Mouse (Mus musculus): ENCODE results near the gene Ogt. TPM values are rescaled to one million over a fixed set of nuclear protein-coding genes. Genes with fewer than 3 reads are reported as not detected.
A peak's percentile ranks its signal among the peaks of the same experiment; 100 is the strongest.

Ogt gene
- polyA plus RNA-seq, 2 experiments, result 49.8 to 54.2 TPM

DNA sequence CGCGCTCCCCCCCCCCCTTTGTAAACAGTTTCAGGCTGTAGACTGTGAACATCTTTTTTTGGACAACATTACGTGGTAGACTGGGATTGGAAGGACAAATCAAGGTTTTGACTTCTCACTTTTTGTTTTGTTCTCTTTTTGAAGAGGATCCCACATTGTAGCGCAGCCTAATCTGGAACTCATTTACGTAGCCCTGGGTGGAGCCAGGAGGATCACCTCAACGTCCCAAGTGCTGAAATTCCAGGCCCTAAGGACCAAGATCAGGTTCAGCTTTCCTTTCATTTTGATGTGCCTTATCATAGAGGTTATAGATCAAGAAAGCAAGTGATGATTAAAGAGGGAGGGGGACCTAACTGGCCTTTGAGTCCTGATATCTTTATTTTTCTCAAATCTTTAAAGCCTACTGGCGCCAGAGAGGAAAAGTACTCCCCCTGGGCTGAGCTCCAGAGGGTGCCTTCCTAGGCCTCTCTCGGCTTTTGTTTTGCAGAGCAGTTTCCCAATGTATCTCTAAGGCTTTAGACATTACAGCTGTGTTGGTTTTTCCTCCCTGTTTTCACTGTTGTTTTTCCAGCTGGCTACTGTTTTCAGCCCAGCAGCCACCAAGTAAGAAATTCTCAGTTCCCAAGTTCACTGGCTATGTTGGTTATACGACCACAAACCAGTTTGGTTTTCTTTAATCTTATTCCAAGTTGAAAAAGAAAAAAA is 2.9 kb upstream of the Ogt start:
- TF ChIP-seq CTCF (IDR thresholded peaks at IDR 0.05; ENCODE audit: low read depth), result no peak
- TF ChIP-seq EP300 (IDR thresholded peaks at IDR 0.05; ENCODE audit: low read depth), result no peak
- Histone ChIP-seq H3K9me3 (ENCODE audit: control insufficient read depth, low read length) (no peaks in the 10 kb centered on the region), H3K4me3 (ENCODE audit: insufficient read depth in 1 of 2, low read depth in 2 of 2, low read length in 2 of 2) (no peak overlapping the region), H3K4me1 (replicated peaks; ENCODE audit: control insufficient read depth in 2 of 2, insufficient read depth in 2 of 2, low read length in 1 of 2) (peaks cover 0 to 2% of the 10 kb centered on the region in 2 experiments; a peak in 2 of 4 replicates), H3K4me2 (ENCODE audit: low read depth) (no peak overlapping the region), H3K27me3 (ENCODE audit: control insufficient read depth, insufficient read depth, low read length) (no peaks in the 10 kb centered on the region; the same call in none of the 2 replicates), H3K36me3 (replicated peaks; ENCODE audit: control insufficient read depth, insufficient read depth, low read depth) (no peaks in the 10 kb centered on the region), H3K27ac (no peak overlapping the region), H3K9ac (replicated peaks) (no peak overlapping the region)
- no peak for DNase-seq (ENCODE audit: low read depth in 3 of 3, low spot score in 3 of 3)
- WGBS (ENCODE audit: insufficient replicate concordance), result 49% methylated on average over 9 of the region's 9 CpGs
- no peak for ATAC-seq (ENCODE audit: insufficient read depth)

DNA sequence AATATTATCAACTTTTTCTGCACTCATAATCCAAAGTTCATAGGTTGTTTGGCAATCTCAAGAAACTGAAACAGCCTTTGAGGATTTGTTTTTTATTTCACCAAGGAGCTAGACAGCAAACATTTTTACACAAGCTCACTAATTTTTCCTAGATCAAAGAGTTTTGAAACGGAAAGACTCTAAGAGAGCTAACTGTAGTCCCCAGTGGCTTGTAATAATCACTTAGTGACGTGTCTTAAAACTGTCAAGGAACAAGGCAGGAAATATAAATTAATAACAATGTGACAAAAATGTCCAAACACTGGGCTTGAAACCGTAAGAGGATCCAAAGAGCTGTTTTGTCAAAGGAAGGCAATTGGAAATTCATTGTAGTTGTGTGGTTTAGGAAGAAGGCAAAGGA is 1.0 kb upstream of the Ogt start:
- ATAC-seq (ENCODE audit: insufficient read depth) (no peak), DNase-seq (ENCODE audit: low read depth in 3 of 3, low spot score in 3 of 3) (no peak)
- no peaks in the 10 kb centered on the region; the same call in none of the 2 replicates for H3K27me3 ChIP-seq (ENCODE audit: control insufficient read depth, insufficient read depth, low read length)
- 23% methylated on average over 3 of the region's 3 CpGs for WGBS (ENCODE audit: insufficient replicate concordance)
- H3K27ac ChIP-seq, result peak overlapping the region; percentile 47; the same call in 1 of the 2 replicates
- H3K4me3 ChIP-seq (ENCODE audit: insufficient read depth in 1 of 2, low read depth in 2 of 2, low read length in 2 of 2), result peak overlapping the region; percentile 77 to 99; a peak in 3 of 4 replicates
- H3K4me1 ChIP-seq (replicated peaks; ENCODE audit: control insufficient read depth in 2 of 2, insufficient read depth in 2 of 2, low read length in 1 of 2), result peaks cover 0 to 2% of the 10 kb centered on the region in 2 experiments; a peak in 2 of 4 replicates
- H3K4me2 ChIP-seq (ENCODE audit: low read depth), result peak overlapping the region; percentile 79
- peak overlapping the region; percentile 90 for H3K9ac ChIP-seq (replicated peaks)
- no peak for TF ChIP-seq EP300 (IDR thresholded peaks at IDR 0.05; ENCODE audit: low read depth)
- no peaks in the 10 kb centered on the region for H3K9me3 ChIP-seq (ENCODE audit: control insufficient read depth, low read length)
- peaks cover 6% of the 10 kb centered on the region for H3K36me3 ChIP-seq (replicated peaks; ENCODE audit: control insufficient read depth, insufficient read depth, low read depth)

- 11% methylated on average over 13 of the region's 13 CpGs for WGBS (ENCODE audit: insufficient replicate concordance)
- Histone ChIP-seq H3K27ac (peak overlapping the region; percentile 47), H3K4me1 (replicated peaks; ENCODE audit: control insufficient read depth in 2 of 2, insufficient read depth in 2 of 2, low read length in 1 of 2) (peaks cover 0 to 2% of the 10 kb centered on the region in 2 experiments; a peak in 2 of 4 replicates), H3K9ac (replicated peaks) (peak overlapping the region; percentile 90), H3K36me3 (replicated peaks; ENCODE audit: control insufficient read depth, insufficient read depth, low read depth) (peaks cover 7% of the 10 kb centered on the region), H3K9me3 (ENCODE audit: control insufficient read depth, low read length) (no peaks in the 10 kb centered on the region), H3K27me3 (ENCODE audit: control insufficient read depth, insufficient read depth, low read length) (no peaks in the 10 kb centered on the region; the same call in none of the 2 replicates), H3K4me3 (ENCODE audit: insufficient read depth in 1 of 2, low read depth in 2 of 2, low read length in 2 of 2) (peak overlapping the region; percentile 77 to 99), H3K4me2 (ENCODE audit: low read depth) (peak overlapping the region; percentile 79)
- no peak for TF ChIP-seq EP300 (IDR thresholded peaks at IDR 0.05; ENCODE audit: low read depth)
- DNase-seq (ENCODE audit: low read depth in 3 of 3, low spot score in 3 of 3), result no peak
- ATAC-seq (ENCODE audit: insufficient read depth), result no peak
These were observed 554 bp upstream of the Ogt start for GRCm38 (mm10) chrX:101639306-101639705.

DNA sequence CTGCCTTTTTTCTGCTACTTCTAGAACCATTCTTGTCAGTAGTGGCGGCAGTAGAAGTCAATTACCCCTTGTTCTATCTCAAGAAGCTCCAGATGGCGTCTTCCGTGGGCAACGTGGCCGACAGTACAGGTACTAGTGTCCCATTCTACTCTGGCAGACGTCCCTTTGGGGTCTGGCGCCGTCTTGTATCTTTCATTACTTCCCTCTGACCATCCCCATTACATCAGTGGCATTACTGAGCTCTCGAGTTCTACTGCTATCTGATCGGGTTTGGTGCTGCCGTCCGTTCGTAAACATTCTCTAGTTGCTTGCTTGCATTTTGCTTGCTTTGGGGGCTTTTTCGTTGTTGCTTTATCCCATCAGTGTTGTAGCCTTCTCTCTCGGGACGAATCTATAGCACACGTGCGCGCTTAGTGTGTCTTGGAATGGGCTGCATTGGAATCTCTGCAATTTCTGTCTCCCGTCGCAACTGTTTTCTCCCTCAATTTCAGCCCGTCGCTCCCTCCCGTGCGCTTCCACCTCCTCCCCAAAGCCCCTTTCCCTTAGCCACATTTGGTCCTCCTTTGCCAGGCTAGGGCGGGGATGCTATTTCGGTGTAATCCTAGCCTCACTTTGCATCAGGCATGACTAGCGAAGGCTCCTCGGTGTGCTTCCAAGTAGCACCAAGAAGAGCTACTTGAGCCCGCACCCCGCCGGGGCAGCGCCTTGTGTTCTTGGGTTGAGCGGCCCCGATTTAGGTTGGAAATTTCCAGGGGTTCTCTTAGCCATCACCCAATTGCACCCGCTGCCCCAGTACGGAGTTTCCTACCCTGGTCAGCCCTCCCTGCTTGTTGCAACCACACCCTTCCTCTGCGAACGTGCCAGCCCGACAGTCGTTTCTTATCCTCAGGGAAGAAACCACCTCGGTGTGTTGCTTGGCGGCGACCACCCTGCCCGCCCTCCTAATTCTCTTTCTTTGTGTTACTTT is 617 bp downstream of the Ogt start:
- peaks cover 0 to 2% of the 10 kb centered on the region in 2 experiments; a peak in 2 of 4 replicates for H3K4me1 ChIP-seq (replicated peaks; ENCODE audit: control insufficient read depth in 2 of 2, insufficient read depth in 2 of 2, low read length in 1 of 2)
- H3K9ac ChIP-seq (replicated peaks), result peak overlapping the region; percentile 90
- H3K4me3 ChIP-seq (ENCODE audit: insufficient read depth in 1 of 2, low read depth in 2 of 2, low read length in 2 of 2), result peak overlapping the region; percentile 77 to 99
- ATAC-seq (ENCODE audit: insufficient read depth), result peak; percentile 74
- WGBS (ENCODE audit: insufficient replicate concordance), result 12% methylated on average over 45 of the region's 45 CpGs
- H3K27me3 ChIP-seq (ENCODE audit: control insufficient read depth, insufficient read depth, low read length), result no peaks in the 10 kb centered on the region; the same call in none of the 2 replicates
- H3K4me2 ChIP-seq (ENCODE audit: low read depth), result peak overlapping the region; percentile 79
- H3K36me3 ChIP-seq (replicated peaks; ENCODE audit: control insufficient read depth, insufficient read depth, low read depth), result peaks cover 10% of the 10 kb centered on the region
- TF ChIP-seq EP300 (IDR thresholded peaks at IDR 0.05; ENCODE audit: low read depth) (no peak), CTCF (IDR thresholded peaks at IDR 0.05; ENCODE audit: low read depth) (no peak)
- peak overlapping the region; percentile 80 for H3K27ac ChIP-seq
- peak; percentile 40 to 41 (median 40) for DNase-seq (ENCODE audit: low read depth in 3 of 3, low spot score in 3 of 3)
- no peaks in the 10 kb centered on the region for H3K9me3 ChIP-seq (ENCODE audit: control insufficient read depth, low read length)
